Mouse (Mus musculus) lung, adult 2 months (tissue): ENCODE measurements around the gene Taf5.

Experiments
- CTCF ChIP-seq: fragments of 200-500 bp; IDR thresholded peaks from 2 replicates; pipeline ENCODE4 v1.5.1; 2011; ENCODE audit warnings: mild to moderate bottlenecking, low read length, control low read depth; ENCODE audit not compliant: insufficient read depth
- POLR2A ChIP-seq: fragments of 200-500 bp; IDR thresholded peaks from 2 replicates; pipeline ENCODE4 v1.6.1; 2011; ENCODE audit warnings: low read depth, mild to moderate bottlenecking, control low read depth, low read length, borderline replicate concordance; ENCODE audit errors: extremely low read depth

GRCm38 (mm10) chr19:47040720-47041473 is 26.6 kb upstream of the Taf5 start:
- no peak for TF ChIP-seq CTCF
- TF ChIP-seq POLR2A = no peak
